Mouse (Mus musculus): ENCODE measurements around the gene Gm49383. TPM values are rescaled to one million over a fixed set of nuclear protein-coding genes. Genes with fewer than 3 reads are reported as not detected.
"Not testable (repeated sequence)": the region's sequence is repeated elsewhere in the genome, so short reads cannot be mapped to it uniquely, and the experiment has no call there.

Gm49383 gene
- polyA plus RNA-seq, 1 experiment from 2014 or later = 22.3 TPM

- no peaks in the 10 kb centered on the region for H3K9me3 ChIP-seq (replicated peaks; ENCODE audit: control insufficient read depth, low read length)
- no peak for ATAC-seq (ENCODE audit: insufficient read depth, low FRiP score)
- no peak overlapping the region for H3K9ac ChIP-seq (ENCODE audit: low read length)
- 4% methylated on average over 9 of the region's 9 CpGs for WGBS
- peaks cover 12% of the 10 kb centered on the region for H3K36me3 ChIP-seq (ENCODE audit: control insufficient read depth, insufficient read depth, low read length)
- peak overlapping the region; percentile 26; the same call in 1 of the 2 replicates for H3K4me2 ChIP-seq (ENCODE audit: low read depth, low read length)
- H3K4me1 ChIP-seq (ENCODE audit: control insufficient read depth, insufficient read depth, low read length) = peaks cover 10% of the 10 kb centered on the region
- no peak overlapping the region for H3K27ac ChIP-seq (ENCODE audit: low read length)
- no peaks in the 10 kb centered on the region for H3K27me3 ChIP-seq (ENCODE audit: control insufficient read depth, insufficient read depth, low read length)
- H3K4me3 ChIP-seq (replicated peaks; ENCODE audit: low read length) = peak overlapping the region; percentile 76
Measured at GRCm38 (mm10) chr12:69159578-69159940, 37.3 kb downstream of the Gm49383 start.

GRCm38 (mm10) chr12:69158765-69159577 lies 37.9 kb downstream of the Gm49383 start, which contains the start of gene Rps29:
TSS of gene Rps29 (minus strand) at chr12:69159186.
- H3K27me3 ChIP-seq (ENCODE audit: control insufficient read depth, insufficient read depth, low read length); H3K9me3 ChIP-seq (replicated peaks; ENCODE audit: control insufficient read depth, low read length): not testable (repeated sequence)
- peak; percentile 99 for ATAC-seq (ENCODE audit: insufficient read depth, low FRiP score)
- H3K27ac ChIP-seq (ENCODE audit: low read length) = peak within 1 kb of the TSS; percentile 96
- WGBS = under 1% methylated on average over 56 of the region's 68 CpGs
- H3K4me2 ChIP-seq (ENCODE audit: low read depth, low read length) = peak within 1 kb of the TSS; percentile 72
- H3K4me3 ChIP-seq (replicated peaks; ENCODE audit: low read length) = peak within 1 kb of the TSS; percentile 76
- H3K9ac ChIP-seq (ENCODE audit: low read length) = peak within 1 kb of the TSS; percentile 93
- peaks cover 10% of the 10 kb centered on the region for H3K4me1 ChIP-seq (ENCODE audit: control insufficient read depth, insufficient read depth, low read length)
- H3K36me3 ChIP-seq (ENCODE audit: control insufficient read depth, insufficient read depth, low read length) = peaks cover 12% of the 10 kb centered on the region

- ATAC-seq (ENCODE audit: insufficient read depth, low FRiP score) = no peak
- H3K27ac ChIP-seq (ENCODE audit: low read length) = peak overlapping the region; percentile 96
- peak overlapping the region; percentile 76 for H3K4me3 ChIP-seq (replicated peaks; ENCODE audit: low read length)
- peaks cover 12% of the 10 kb centered on the region for H3K36me3 ChIP-seq (ENCODE audit: control insufficient read depth, insufficient read depth, low read length)
- peaks cover 10% of the 10 kb centered on the region for H3K4me1 ChIP-seq (ENCODE audit: control insufficient read depth, insufficient read depth, low read length)
- peak overlapping the region; percentile 93 for H3K9ac ChIP-seq (ENCODE audit: low read length)
- no peaks in the 10 kb centered on the region for H3K9me3 ChIP-seq (replicated peaks; ENCODE audit: control insufficient read depth, low read length)
- peak overlapping the region; percentile 72 for H3K4me2 ChIP-seq (ENCODE audit: low read depth, low read length)
- under 1% methylated on average over 19 of the region's 19 CpGs for WGBS
- no peaks in the 10 kb centered on the region for H3K27me3 ChIP-seq (ENCODE audit: control insufficient read depth, insufficient read depth, low read length)
Measured at GRCm38 (mm10) chr12:69158366-69158764, 38.5 kb downstream of the Gm49383 start.

GRCm38 (mm10) chr12:69157107-69157506 lies 39.8 kb downstream of the Gm49383 start:
- 91% methylated on average over 2 of the region's 2 CpGs for WGBS
- no peak overlapping the region for H3K4me2 ChIP-seq (ENCODE audit: low read depth, low read length)
- no peak overlapping the region for H3K4me3 ChIP-seq (replicated peaks; ENCODE audit: low read length)
- no peak overlapping the region for H3K9ac ChIP-seq (ENCODE audit: low read length)
- no peak overlapping the region for H3K27ac ChIP-seq (ENCODE audit: low read length)
- H3K4me1 ChIP-seq (ENCODE audit: control insufficient read depth, insufficient read depth, low read length) = peaks cover 10% of the 10 kb centered on the region
- H3K36me3 ChIP-seq (ENCODE audit: control insufficient read depth, insufficient read depth, low read length) = peaks cover 12% of the 10 kb centered on the region
- ATAC-seq (ENCODE audit: insufficient read depth, low FRiP score) = no peak
- H3K9me3 ChIP-seq (replicated peaks; ENCODE audit: control insufficient read depth, low read length) = no peaks in the 10 kb centered on the region
- H3K27me3 ChIP-seq (ENCODE audit: control insufficient read depth, insufficient read depth, low read length) = no peaks in the 10 kb centered on the region

GRCm38 (mm10) chr12:69156436-69156835 lies 40.5 kb downstream of the Gm49383 start:
- Histone ChIP-seq H3K9me3 (replicated peaks; ENCODE audit: control insufficient read depth, low read length) (no peaks in the 10 kb centered on the region), H3K4me2 (ENCODE audit: low read depth, low read length) (no peak overlapping the region), H3K4me3 (replicated peaks; ENCODE audit: low read length) (no peak overlapping the region), H3K4me1 (ENCODE audit: control insufficient read depth, insufficient read depth, low read length) (peaks cover 10% of the 10 kb centered on the region), H3K36me3 (ENCODE audit: control insufficient read depth, insufficient read depth, low read length) (peaks cover 12% of the 10 kb centered on the region), H3K9ac (ENCODE audit: low read length) (no peak overlapping the region), H3K27me3 (ENCODE audit: control insufficient read depth, insufficient read depth, low read length) (no peaks in the 10 kb centered on the region), H3K27ac (ENCODE audit: low read length) (no peak overlapping the region)
- 77% methylated on average over 4 of the region's 4 CpGs for WGBS
- ATAC-seq (ENCODE audit: insufficient read depth, low FRiP score) = no peak

- no peak for ATAC-seq (ENCODE audit: insufficient read depth, low FRiP score)
- H3K4me1 ChIP-seq (ENCODE audit: control insufficient read depth, insufficient read depth, low read length) = peaks cover 10% of the 10 kb centered on the region
- H3K9ac ChIP-seq (ENCODE audit: low read length) = no peak overlapping the region
- H3K4me2 ChIP-seq (ENCODE audit: low read depth, low read length) = no peak overlapping the region
- no peaks in the 10 kb centered on the region for H3K9me3 ChIP-seq (replicated peaks; ENCODE audit: control insufficient read depth, low read length)
- H3K4me3 ChIP-seq (replicated peaks; ENCODE audit: low read length) = no peak overlapping the region
- peaks cover 12% of the 10 kb centered on the region for H3K36me3 ChIP-seq (ENCODE audit: control insufficient read depth, insufficient read depth, low read length)
- H3K27ac ChIP-seq (ENCODE audit: low read length) = no peak overlapping the region
- WGBS = 67% methylated on average over 2 of the region's 2 CpGs
- H3K27me3 ChIP-seq (ENCODE audit: control insufficient read depth, insufficient read depth, low read length) = no peaks in the 10 kb centered on the region
Measured at GRCm38 (mm10) chr12:69155923-69156322, 41.0 kb downstream of the Gm49383 start.

- WGBS = 57% methylated on average over 13 of the region's 13 CpGs
- Histone ChIP-seq H3K36me3 (ENCODE audit: control insufficient read depth, insufficient read depth, low read length) (no peaks in the 10 kb centered on the region), H3K9me3 (replicated peaks; ENCODE audit: control insufficient read depth, low read length) (no peaks in the 10 kb centered on the region), H3K4me1 (ENCODE audit: control insufficient read depth, insufficient read depth, low read length) (no peaks in the 10 kb centered on the region), H3K27ac (ENCODE audit: low read length) (no peak overlapping the region), H3K9ac (ENCODE audit: low read length) (no peak overlapping the region), H3K4me2 (ENCODE audit: low read depth, low read length) (no peak overlapping the region), H3K4me3 (replicated peaks; ENCODE audit: low read length) (no peak overlapping the region), H3K27me3 (ENCODE audit: control insufficient read depth, insufficient read depth, low read length) (peaks cover 3% of the 10 kb centered on the region; the same call in 1 of the 2 replicates)
- no peak for ATAC-seq (ENCODE audit: insufficient read depth, low FRiP score)
Measured at GRCm38 (mm10) chr12:69150049-69150448, 46.9 kb downstream of the Gm49383 start.

GRCm38 (mm10) chr12:69147166-69147735 lies 49.7 kb downstream of the Gm49383 start:
- WGBS = 86% methylated on average over 5 of the region's 5 CpGs
- no peak overlapping the region for H3K4me2 ChIP-seq (ENCODE audit: low read depth, low read length)
- no peak overlapping the region for H3K9ac ChIP-seq (ENCODE audit: low read length)
- no peaks in the 10 kb centered on the region for H3K4me1 ChIP-seq (ENCODE audit: control insufficient read depth, insufficient read depth, low read length)
- ATAC-seq (ENCODE audit: insufficient read depth, low FRiP score) = no peak
- no peaks in the 10 kb centered on the region for H3K9me3 ChIP-seq (replicated peaks; ENCODE audit: control insufficient read depth, low read length)
- H3K36me3 ChIP-seq (ENCODE audit: control insufficient read depth, insufficient read depth, low read length) = no peaks in the 10 kb centered on the region
- H3K4me3 ChIP-seq (replicated peaks; ENCODE audit: low read length) = no peak overlapping the region
- H3K27ac ChIP-seq (ENCODE audit: low read length) = no peak overlapping the region
- H3K27me3 ChIP-seq (ENCODE audit: control insufficient read depth, insufficient read depth, low read length) = peaks cover 3% of the 10 kb centered on the region; the same call in 1 of the 2 replicates

GRCm38 (mm10) chr12:69143460-69143859 lies 53.4 kb downstream of the Gm49383 start:
- WGBS = 82% methylated on average over 6 of the region's 6 CpGs
- Histone ChIP-seq H3K4me2 (ENCODE audit: low read depth, low read length) (no peak overlapping the region), H3K4me1 (ENCODE audit: control insufficient read depth, insufficient read depth, low read length) (no peaks in the 10 kb centered on the region), H3K27ac (ENCODE audit: low read length) (no peak overlapping the region), H3K9me3 (replicated peaks; ENCODE audit: control insufficient read depth, low read length) (no peaks in the 10 kb centered on the region), H3K27me3 (ENCODE audit: control insufficient read depth, insufficient read depth, low read length) (no peaks in the 10 kb centered on the region), H3K9ac (ENCODE audit: low read length) (no peak overlapping the region), H3K4me3 (replicated peaks; ENCODE audit: low read length) (no peak overlapping the region), H3K36me3 (ENCODE audit: control insufficient read depth, insufficient read depth, low read length) (no peaks in the 10 kb centered on the region)
- ATAC-seq (ENCODE audit: insufficient read depth, low FRiP score) = no peak

All from stomach, embryonic 16.5 days (tissue).